Mouse (Mus musculus) 3134 (cell line): ENCODE measurements around the gene Adamts1.
A peak's percentile ranks its signal among the peaks of the same experiment; 100 is the strongest.

ENCODE experiments used
- DNase-seq: peaks from one replicate; pipeline ENCODE4 v3.0.0-alpha.2; 2011; ENCODE audit warnings: low spot score; ENCODE audit not compliant: insufficient read length; ENCODE audit errors: extremely low read depth

The Adamts1 gene

DNA sequence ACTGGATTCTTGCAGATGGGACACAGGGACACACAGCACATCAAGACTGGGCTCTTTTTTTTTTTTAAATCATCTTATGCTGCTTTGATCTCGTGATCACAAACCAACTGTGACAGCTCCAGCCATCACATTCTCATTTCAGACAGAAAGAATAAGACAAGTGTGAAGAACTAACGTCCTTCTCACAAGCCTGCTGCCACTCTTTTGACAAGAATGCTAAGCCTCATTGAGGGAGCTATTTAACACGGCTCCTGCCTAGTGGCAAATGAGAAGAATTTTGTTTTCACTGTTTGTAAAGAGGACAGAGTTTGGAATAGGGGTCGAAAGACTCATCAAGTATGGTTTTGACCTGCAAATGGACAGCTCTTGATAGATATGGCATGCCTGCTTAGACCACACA is 35.6 kb downstream of the Adamts1 start:
- no peak for DNase-seq

GRCm38 (mm10) chr16:85765697-85766096 is 37.2 kb downstream of the Adamts1 start:
- no peak for DNase-seq

DNA sequence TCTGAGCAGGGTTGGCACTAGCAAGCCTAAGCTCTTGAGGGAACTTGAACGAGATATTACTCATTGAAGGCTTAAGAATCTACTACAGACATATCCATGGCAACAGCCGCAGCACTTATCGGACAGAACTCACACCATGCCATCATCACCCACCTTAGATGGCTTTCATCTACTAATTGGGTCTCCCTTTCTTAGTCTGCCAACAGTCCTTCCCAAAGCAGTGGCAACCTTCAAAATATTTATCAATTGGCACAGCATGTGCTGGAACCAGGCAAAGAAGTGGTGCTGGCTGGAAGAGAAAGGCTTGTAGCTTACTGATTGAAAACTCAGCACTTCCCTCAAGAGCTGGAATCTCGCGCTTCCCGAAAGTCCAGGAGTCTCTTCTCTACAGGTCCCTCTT is 37.7 kb downstream of the Adamts1 start:
- no peak for DNase-seq

DNA sequence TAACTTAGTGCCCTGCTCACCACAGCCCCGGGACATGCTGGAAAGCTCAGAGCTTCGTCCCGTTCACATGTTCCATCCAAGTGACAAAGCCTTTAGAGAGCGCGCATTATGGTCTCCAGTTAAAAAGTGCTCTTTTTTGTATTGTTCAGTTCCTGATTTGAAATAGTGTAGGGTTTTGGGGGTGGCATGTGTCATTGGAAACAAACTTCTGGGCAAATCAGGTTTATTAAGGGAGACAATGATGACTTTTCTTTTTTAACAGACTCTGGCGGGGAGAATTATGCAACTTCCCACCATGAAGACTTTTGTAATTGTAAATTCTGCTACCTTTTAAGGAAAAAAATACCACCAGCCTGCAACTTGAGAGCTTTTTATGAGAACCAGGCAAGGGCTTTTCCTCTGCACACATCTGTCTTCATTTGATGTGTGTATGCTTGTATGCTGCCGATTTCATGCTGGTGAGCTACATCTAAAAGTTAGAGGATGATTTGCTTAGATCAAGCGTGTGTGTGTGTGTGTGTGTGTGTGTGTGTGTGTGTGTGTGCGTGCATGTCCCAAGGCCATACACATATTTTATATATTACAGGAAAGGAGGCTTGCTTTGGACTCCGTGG is 40.8 kb downstream of the Adamts1 start:
- DNase-seq = no peak

GRCm38 (mm10) chr16:85760961-85761580 is 41.8 kb downstream of the Adamts1 start:
- DNase-seq = no peak

DNA sequence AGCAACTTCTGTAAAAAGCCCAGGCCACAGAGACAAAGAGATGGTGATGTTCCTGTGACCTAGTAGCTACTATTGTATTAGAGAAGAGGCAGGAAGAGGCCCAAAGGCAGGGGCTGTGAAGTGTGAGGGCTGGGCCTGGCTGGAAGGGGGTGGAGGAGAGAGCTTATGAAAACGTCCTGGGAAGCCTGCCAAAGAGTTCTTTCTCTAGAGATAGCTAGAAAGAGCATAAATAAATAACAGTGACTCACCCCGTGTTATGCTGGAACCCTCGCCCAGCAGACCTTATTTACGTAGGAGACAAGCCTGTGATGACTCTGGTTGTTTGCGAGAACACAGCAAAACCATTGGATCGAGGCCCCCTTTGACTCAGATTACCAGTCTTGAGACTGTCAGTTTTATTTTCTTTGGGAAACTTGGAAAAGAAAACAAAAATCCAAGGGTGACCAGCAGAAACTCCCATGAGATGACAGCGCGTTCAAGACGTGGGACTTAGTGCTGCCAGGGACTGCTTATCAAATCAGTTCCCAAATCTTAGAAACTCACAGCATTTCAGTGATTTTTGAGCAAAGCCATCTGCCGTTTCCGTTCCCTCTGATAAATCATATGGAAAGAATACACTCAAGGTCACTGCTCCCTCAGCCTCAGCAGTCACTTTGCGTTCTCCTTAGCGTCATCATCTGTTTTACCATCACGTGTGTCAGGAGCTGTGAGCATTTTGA is 46.7 kb downstream of the Adamts1 start:
- DNase-seq = peak; percentile 29

DNA sequence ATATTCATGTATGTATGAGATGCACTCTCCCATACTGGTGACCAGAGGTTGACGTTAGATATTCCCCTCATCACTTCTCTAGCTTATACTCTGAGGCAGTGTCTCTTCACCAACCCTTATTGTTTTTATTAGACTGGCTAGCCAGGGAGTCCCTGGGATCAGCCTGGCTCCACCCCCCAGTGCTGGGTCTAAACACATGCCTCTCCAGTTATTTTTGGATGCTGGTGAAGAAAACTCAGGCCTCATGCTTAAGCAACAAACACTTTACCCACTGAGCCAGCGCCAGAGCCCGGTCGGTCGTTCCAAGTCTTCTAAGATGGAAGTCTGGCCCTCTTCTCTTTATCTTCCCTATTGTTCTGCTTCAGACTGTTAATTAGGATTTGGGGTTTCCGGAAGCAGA is 53.6 kb downstream of the Adamts1 start:
- no peak for DNase-seq

DNA sequence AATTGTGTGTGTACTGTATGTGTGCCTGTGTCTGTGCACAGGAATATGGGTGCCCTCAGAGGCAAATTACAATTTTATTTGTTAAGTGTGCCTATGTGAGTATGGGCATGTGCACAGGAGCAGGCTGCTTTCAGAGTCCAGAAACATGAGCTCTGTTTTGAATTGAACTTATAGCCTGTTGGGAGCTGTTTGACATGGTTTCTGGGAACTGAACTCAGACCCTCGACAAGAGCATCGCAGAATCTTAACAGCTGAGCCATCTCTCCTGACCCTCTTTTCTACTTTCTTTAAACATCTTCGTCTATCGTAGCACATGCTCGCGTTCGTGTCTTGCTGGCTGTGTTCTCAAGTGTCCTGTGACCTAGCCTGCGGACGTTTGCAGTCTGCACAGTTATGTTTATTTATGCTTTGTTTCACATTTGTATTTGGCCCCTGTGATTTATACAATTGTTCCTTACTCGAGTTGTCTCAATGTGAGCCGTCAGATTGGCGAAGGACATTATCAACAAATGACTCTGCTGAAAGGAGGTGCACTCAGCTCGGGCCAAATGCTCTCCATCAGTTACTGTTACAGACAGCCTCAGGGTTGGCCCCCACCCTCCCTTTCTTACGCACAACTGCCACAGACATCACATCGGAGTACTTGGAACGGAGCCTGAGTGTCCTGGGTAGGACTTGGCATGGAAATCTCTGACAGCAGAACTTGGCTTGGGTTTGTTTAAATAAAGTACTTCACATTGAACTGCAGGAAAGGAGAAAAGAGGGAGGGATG is 55.1 kb downstream of the Adamts1 start:
- DNase-seq = no peak

DNA sequence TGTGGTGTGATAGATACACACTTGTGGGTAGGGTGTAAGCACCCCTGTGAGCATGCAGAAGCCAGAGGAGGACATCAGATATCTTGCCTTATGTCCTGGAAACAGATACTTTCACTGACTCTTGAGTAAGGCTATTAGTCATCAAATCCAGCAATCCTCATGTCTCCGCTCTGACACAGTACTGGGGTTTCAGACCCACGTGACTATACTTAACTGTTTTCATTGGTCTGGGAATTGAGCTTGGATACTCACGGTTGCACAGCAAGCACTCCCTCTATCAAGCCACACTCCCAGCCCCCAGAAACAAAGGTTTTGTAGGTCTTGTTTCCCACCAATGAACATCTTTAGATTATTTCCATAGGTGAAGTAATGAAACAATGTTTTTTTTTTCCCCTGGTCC is 56.5 kb downstream of the Adamts1 start:
- no peak for DNase-seq
